Mouse (Mus musculus) frontal cortex, postnatal 36 days (tissue): Measurements from ENCODE around the gene 1700016H13Rik.

ENCODE experiments used
- DNase-seq, 2 experiments: peaks; one replicate each; pipeline ENCODE4 v3.0.0; 2022; ENCODE audit warnings: low spot score in 2 of 2

Gene 1700016H13Rik

DNA sequence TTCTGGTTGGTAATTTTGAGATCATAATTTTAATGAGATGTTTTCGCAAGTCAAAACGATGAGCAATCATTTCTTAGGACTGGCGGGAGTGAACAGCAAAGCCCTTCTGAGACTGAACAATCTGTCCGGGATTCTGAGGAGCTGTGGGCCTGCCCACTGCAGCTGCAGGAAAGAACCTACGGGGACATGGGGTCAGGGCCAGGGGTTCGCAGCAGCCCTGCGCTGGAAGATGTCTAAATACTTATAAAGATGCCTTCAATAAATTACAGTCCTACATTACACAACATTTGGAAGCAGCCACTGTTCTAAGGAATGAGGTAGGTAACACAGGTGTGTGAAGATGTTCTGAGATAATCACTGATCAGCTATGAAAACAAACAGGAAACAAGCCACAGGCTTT, 50.1 kb downstream of the 1700016H13Rik start:
- no peak for DNase-seq

DNA sequence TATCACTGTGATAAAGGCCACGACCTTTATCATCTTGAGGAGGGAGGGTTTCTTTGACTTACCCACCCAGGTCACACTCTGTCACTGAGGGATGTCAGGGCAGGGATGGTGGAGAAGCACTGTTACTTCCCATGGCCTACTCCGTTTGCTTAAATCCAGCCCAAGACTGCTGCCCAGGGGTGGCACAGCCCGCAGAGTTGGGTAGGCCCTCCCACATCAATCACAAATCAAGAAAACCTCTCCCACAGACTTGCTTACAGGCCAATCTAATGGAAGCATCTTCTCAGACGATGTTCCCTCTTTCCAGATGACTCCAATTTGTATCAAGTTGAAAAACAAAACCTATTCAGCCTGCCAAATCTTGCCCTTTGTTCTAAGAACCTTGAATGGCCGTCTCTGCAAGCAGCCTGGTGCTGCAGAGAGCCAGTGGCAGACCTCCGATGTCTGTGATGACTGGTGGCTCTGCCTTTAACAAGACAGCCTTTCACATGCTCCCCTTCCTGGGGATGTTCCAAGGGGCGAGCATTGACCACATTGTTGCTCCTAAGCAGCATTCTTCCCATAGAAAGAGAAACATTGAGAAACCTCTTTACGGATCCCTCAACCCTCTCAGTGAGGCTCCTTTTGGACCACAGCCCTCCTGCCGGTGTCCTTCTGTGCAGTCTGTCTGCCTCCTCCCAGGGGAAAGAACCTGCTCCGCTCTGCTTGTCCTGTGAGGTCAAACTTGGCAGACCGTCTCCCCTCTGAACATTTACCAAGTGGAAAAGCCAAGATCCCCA, 52.5 kb downstream of the 1700016H13Rik start:
- DNase-seq = no peak

DNA sequence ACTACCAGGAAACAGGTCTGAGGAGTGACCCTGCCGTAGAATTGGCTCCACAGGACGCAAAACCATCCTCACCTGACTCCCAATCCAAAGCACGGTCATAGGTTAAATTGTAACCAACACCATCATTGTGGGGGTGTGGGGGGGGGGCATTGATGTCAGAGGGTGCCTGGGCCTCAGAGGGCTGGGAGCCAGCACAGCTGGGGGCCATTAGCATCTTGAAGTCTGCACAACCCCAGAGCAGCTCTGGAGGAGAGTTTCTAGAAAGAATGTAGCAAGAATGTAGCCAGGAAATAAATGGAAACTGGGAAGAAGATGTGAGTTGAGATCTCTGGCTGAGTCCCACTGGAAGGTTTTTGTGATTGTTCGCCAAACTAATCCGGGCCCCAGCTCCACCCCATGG, 56.9 kb downstream of the 1700016H13Rik start:
- DNase-seq = no peak

- DNase-seq = no peak
These were observed 57.5 kb downstream of the 1700016H13Rik start for GRCm38 (mm10) chr5:103598264-103598663.
